Mouse (Mus musculus): Measurements from ENCODE around the gene Kmt5a. TPM values are rescaled to one million over a fixed set of nuclear protein-coding genes. Genes with fewer than 3 reads are reported as not detected.

The Kmt5a gene
- polyA plus RNA-seq, 1 experiment from 2014 or later = 52.3 TPM

Small RNA genes within 50 kb of the gene (microRNA-seq; reads per million reads assigned to microRNA genes)
- not detected for gene Gm27486

Other genes starting within 250 kb of the Kmt5a start
- 2.0 and 2.4 TPM in 2 replicates for gene Pitpnm2, start 190.2 kb upstream of the Kmt5a start, polyA plus RNA-seq (2016; fragmentation: Nextera tagmentation; extraction: Ambion mirVana)
- gene Mphosph9, start 112.0 kb upstream of the Kmt5a start, polyA plus RNA-seq (2016; fragmentation: Nextera tagmentation; extraction: Ambion mirVana) = 21.8 and 23.5 TPM in 2 replicates
- 18.0 and 20.0 TPM in 2 replicates for gene 2810006K23Rik, start 111.8 kb upstream of the Kmt5a start, polyA plus RNA-seq (2016; fragmentation: Nextera tagmentation; extraction: Ambion mirVana)
- gene Cdk2ap1, start 76.8 kb upstream of the Kmt5a start, polyA plus RNA-seq (2016; fragmentation: Nextera tagmentation; extraction: Ambion mirVana) = 92.3 and 129 TPM in 2 replicates
- 82.8 and 93.6 TPM in 2 replicates for gene Sbno1, start 13.9 kb upstream of the Kmt5a start, polyA plus RNA-seq (2016; fragmentation: Nextera tagmentation; extraction: Ambion mirVana)
- 26.8 and 31.1 TPM in 2 replicates for gene Rilpl2, start 38.4 kb downstream of the Kmt5a start, polyA plus RNA-seq (2016; fragmentation: Nextera tagmentation; extraction: Ambion mirVana)
- gene Snrnp35, start 43.2 kb downstream of the Kmt5a start, polyA plus RNA-seq (2016; fragmentation: Nextera tagmentation; extraction: Ambion mirVana) = 30.8 and 32.2 TPM in 2 replicates
- 25.2 and 26.1 TPM in 2 replicates for gene Rilpl1, start 91.5 kb downstream of the Kmt5a start, polyA plus RNA-seq (2016; fragmentation: Nextera tagmentation; extraction: Ambion mirVana)
- gene Tmed2, start 100.8 kb downstream of the Kmt5a start, polyA plus RNA-seq (2016; fragmentation: Nextera tagmentation; extraction: Ambion mirVana) = 501 and 540 TPM in 2 replicates
- 17.0 and 18.0 TPM in 2 replicates for gene Ddx55, start 112.9 kb downstream of the Kmt5a start, polyA plus RNA-seq (2016; fragmentation: Nextera tagmentation; extraction: Ambion mirVana)
- 89.6 and 98.8 TPM in 2 replicates for gene Eif2b1, start 139.2 kb downstream of the Kmt5a start, polyA plus RNA-seq (2016; fragmentation: Nextera tagmentation; extraction: Ambion mirVana)
- 115 TPM in 2 replicates for gene Gtf2h3, start 139.2 kb downstream of the Kmt5a start, polyA plus RNA-seq (2016; fragmentation: Nextera tagmentation; extraction: Ambion mirVana)
- 41.5 and 50.7 TPM in 2 replicates for gene Atp6v0a2, start 188.6 kb downstream of the Kmt5a start, polyA plus RNA-seq (2016; fragmentation: Nextera tagmentation; extraction: Ambion mirVana)